Mouse (Mus musculus): ENCODE data around the gene Serpinb5.

- no peak for TF ChIP-seq CTCF (IDR thresholded peaks at IDR 0.05; ENCODE audit: insufficient read depth, low read length)
- no peak for TF ChIP-seq POLR2A (IDR thresholded peaks at IDR 0.05; ENCODE audit: borderline replicate concordance, extremely low read depth, low read depth, low read length)
Measured at GRCm38 (mm10) chr1:106931954-106932353, 71.0 kb downstream of the Serpinb5 start.
